Comparison of ENCODE assay signal across 15 mouse cellular contexts in the genomic region with DNA sequence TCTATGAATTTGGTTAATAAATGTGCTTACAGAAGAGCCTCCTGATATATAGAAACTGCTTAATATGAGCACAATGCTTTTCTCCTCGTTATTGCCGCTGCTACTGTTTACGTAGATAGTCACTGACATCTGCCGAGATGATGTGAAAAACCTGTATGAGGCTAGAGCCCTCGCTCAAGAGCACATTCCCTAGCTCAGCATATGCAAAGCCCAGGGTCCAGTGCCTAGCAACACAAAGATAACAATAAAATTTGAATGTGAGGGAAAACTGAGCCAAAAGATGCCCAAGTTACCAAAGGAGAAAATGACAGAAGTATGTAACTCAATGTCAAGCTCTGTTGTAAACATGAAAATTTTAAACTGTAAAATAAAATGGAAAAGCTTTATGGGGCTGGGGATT. TPM values are rescaled to one million over a fixed set of nuclear protein-coding genes. Genes with fewer than 3 reads are reported as not detected.
DNase-seq lines count a peak whose midpoint lies in the region; ATAC-seq lines count a peak whose summit lies in the region.
"Had no signal": no experiment of that assay in that cellular context is flagged by ENCODE, and none has a peak within 500 bp of the region (broad histone marks: within the 10 kb centered on the region; RNA-seq: fewer than 3 reads in every experiment).

No protein-coding gene starts in this region.

- 43% methylated on average over 5 of the region's 5 CpGs for WGBS in heart, embryonic 13.5 days
- 48% methylated on average over 5 of the region's 5 CpGs for WGBS in heart, embryonic 12.5 days
- 61% methylated on average over 5 of the region's 5 CpGs for WGBS in midbrain, embryonic 12.5 days
- WGBS in midbrain, embryonic 11.5 days, result 67% methylated on average over 5 of the region's 5 CpGs
- 43% methylated on average over 5 of the region's 5 CpGs for WGBS in hindbrain, embryonic 14.5 days
- 23% methylated on average over 5 of the region's 5 CpGs for WGBS in neural tube, embryonic 15.5 days

- no peak for DNase-seq in midbrain, embryonic 11.5 days (ENCODE audit: low spot score, missing footprints)
- DNase-seq in hindbrain, embryonic 14.5 days (ENCODE audit: low spot score), result no peak
- no peak for DNase-seq in layer of hippocampus, adult 9-10 months (ENCODE audit: low spot score)
- DNase-seq: cerebellum, postnatal 10 days; kidney, adult 11 months; kidney, postnatal 4 days; right cerebral cortex, postnatal 14 days; thymus, postnatal 14 days had no signal

- H3K27ac ChIP-seq in heart, embryonic 13.5 days (replicated peaks), result no peak overlapping the region
- H3K27ac ChIP-seq in heart, embryonic 12.5 days (ENCODE audit: poor library complexity, severe bottlenecking), result no peak overlapping the region
- H3K27ac ChIP-seq in midbrain, embryonic 12.5 days (replicated peaks), result no peak overlapping the region
- no peak overlapping the region for H3K27ac ChIP-seq in midbrain, embryonic 11.5 days (ENCODE audit: low read depth, low read length)
- no peak overlapping the region for H3K27ac ChIP-seq in hindbrain, embryonic 14.5 days
- no peak overlapping the region for H3K27ac ChIP-seq in neural tube, embryonic 15.5 days (replicated peaks)
- H3K27ac ChIP-seq: embryonic facial prominence, embryonic 13.5 days; lung, embryonic 15.5 days had no signal

- peaks cover 58% of the 10 kb centered on the region for H3K4me1 ChIP-seq in heart, embryonic 13.5 days
- H3K4me1 ChIP-seq in heart, embryonic 12.5 days (replicated peaks), result peaks cover 40% of the 10 kb centered on the region
- peaks cover 48% of the 10 kb centered on the region for H3K4me1 ChIP-seq in midbrain, embryonic 12.5 days
- H3K4me1 ChIP-seq in midbrain, embryonic 11.5 days (ENCODE audit: control insufficient read depth, insufficient read depth, low read length), result peaks cover 34% of the 10 kb centered on the region
- H3K4me1 ChIP-seq in hindbrain, embryonic 14.5 days (replicated peaks; ENCODE audit: control insufficient read depth, insufficient read depth, low read length), result peaks cover 41% of the 10 kb centered on the region
- H3K4me1 ChIP-seq in neural tube, embryonic 15.5 days, result peaks cover 53% of the 10 kb centered on the region

- H3K9me3 ChIP-seq in heart, embryonic 13.5 days, result no peaks in the 10 kb centered on the region
- H3K9me3 ChIP-seq in heart, embryonic 12.5 days (replicated peaks), result no peaks in the 10 kb centered on the region
- H3K9me3 ChIP-seq in midbrain, embryonic 12.5 days, result no peaks in the 10 kb centered on the region
- no peaks in the 10 kb centered on the region for H3K9me3 ChIP-seq in midbrain, embryonic 11.5 days (ENCODE audit: control insufficient read depth, low read length)
- H3K9me3 ChIP-seq in hindbrain, embryonic 14.5 days (ENCODE audit: control insufficient read depth, low read length), result no peaks in the 10 kb centered on the region
- H3K9me3 ChIP-seq in neural tube, embryonic 15.5 days (replicated peaks), result no peaks in the 10 kb centered on the region
- H3K9me3 ChIP-seq: embryonic facial prominence, embryonic 13.5 days; lung, embryonic 15.5 days had no signal

- no peak overlapping the region for H3K4me3 ChIP-seq in heart, embryonic 13.5 days
- no peak overlapping the region for H3K4me3 ChIP-seq in heart, embryonic 12.5 days
- H3K4me3 ChIP-seq in midbrain, embryonic 12.5 days, result no peak overlapping the region
- H3K4me3 ChIP-seq in midbrain, embryonic 11.5 days (ENCODE audit: low read depth, low read length), result no peak overlapping the region
- no peak overlapping the region for H3K4me3 ChIP-seq in hindbrain, embryonic 14.5 days (replicated peaks; ENCODE audit: low read length)
- H3K4me3 ChIP-seq in neural tube, embryonic 15.5 days (replicated peaks), result no peak overlapping the region
- H3K4me3 ChIP-seq: embryonic facial prominence, embryonic 13.5 days; lung, embryonic 15.5 days had no signal

- no peaks in the 10 kb centered on the region for H3K27me3 ChIP-seq in heart, embryonic 13.5 days (replicated peaks)
- no peaks in the 10 kb centered on the region for H3K27me3 ChIP-seq in heart, embryonic 12.5 days (replicated peaks)
- H3K27me3 ChIP-seq in midbrain, embryonic 12.5 days, result no peaks in the 10 kb centered on the region
- H3K27me3 ChIP-seq in midbrain, embryonic 11.5 days (ENCODE audit: control insufficient read depth, insufficient read depth, low read length), result no peaks in the 10 kb centered on the region
- H3K27me3 ChIP-seq in hindbrain, embryonic 14.5 days (ENCODE audit: control insufficient read depth, insufficient read depth, low read length), result no peaks in the 10 kb centered on the region
- H3K27me3 ChIP-seq in neural tube, embryonic 15.5 days (replicated peaks), result no peaks in the 10 kb centered on the region
- H3K27me3 ChIP-seq: embryonic facial prominence, embryonic 13.5 days; lung, embryonic 15.5 days had no signal

- peak overlapping the region; percentile 37 for H3K4me2 ChIP-seq in heart, embryonic 13.5 days
- H3K4me2 ChIP-seq in heart, embryonic 12.5 days, result no peak overlapping the region; the same call in 1 of the 2 replicates
- H3K4me2 ChIP-seq in midbrain, embryonic 12.5 days (replicated peaks), result 0 out of 2 replicates have a peak overlapping the region, but pooled peaks have one; percentile 9
- H3K4me2 ChIP-seq in midbrain, embryonic 11.5 days, result no peak overlapping the region
- H3K4me2 ChIP-seq in hindbrain, embryonic 14.5 days (replicated peaks), result peak overlapping the region; percentile 33
- peak overlapping the region; percentile 24; the same call in 1 of the 2 replicates for H3K4me2 ChIP-seq in neural tube, embryonic 15.5 days
- H3K4me2 ChIP-seq: embryonic facial prominence, embryonic 13.5 days; lung, embryonic 15.5 days had no signal

- no peak for ATAC-seq in heart, embryonic 13.5 days (ENCODE audit: extremely low read depth, insufficient number of reproducible peaks, low FRiP score, low TSS enrichment)
- ATAC-seq in heart, embryonic 12.5 days (ENCODE audit: insufficient number of reproducible peaks, low FRiP score), result no peak
- no peak for ATAC-seq in midbrain, embryonic 12.5 days (ENCODE audit: low FRiP score, low read depth)
- no peak for ATAC-seq in midbrain, embryonic 11.5 days (ENCODE audit: low FRiP score)
- no peak for ATAC-seq in hindbrain, embryonic 14.5 days (ENCODE audit: low FRiP score)
- no peak for ATAC-seq in neural tube, embryonic 15.5 days (ENCODE audit: low FRiP score)
- ATAC-seq: CD4-positive, CD25-positive, alpha-beta regulatory T cell, adult 4 months had no signal

- no peak overlapping the region for H3K9ac ChIP-seq in heart, embryonic 13.5 days
- H3K9ac ChIP-seq in heart, embryonic 12.5 days, result no peak overlapping the region
- no peak overlapping the region for H3K9ac ChIP-seq in midbrain, embryonic 12.5 days (replicated peaks)
- H3K9ac ChIP-seq in midbrain, embryonic 11.5 days (ENCODE audit: low read length), result no peak overlapping the region
- H3K9ac ChIP-seq in hindbrain, embryonic 14.5 days, result no peak overlapping the region
- no peak overlapping the region for H3K9ac ChIP-seq in neural tube, embryonic 15.5 days (replicated peaks)
- H3K9ac ChIP-seq: embryonic facial prominence, embryonic 13.5 days; lung, embryonic 15.5 days had no signal

- H3K36me3 ChIP-seq in heart, embryonic 13.5 days, result no peaks in the 10 kb centered on the region
- H3K36me3 ChIP-seq in heart, embryonic 12.5 days, result no peaks in the 10 kb centered on the region
- H3K36me3 ChIP-seq in midbrain, embryonic 12.5 days, result no peaks in the 10 kb centered on the region
- no peaks in the 10 kb centered on the region for H3K36me3 ChIP-seq in midbrain, embryonic 11.5 days (ENCODE audit: control insufficient read depth, insufficient read depth, low read length)
- H3K36me3 ChIP-seq in hindbrain, embryonic 14.5 days (replicated peaks; ENCODE audit: control insufficient read depth, insufficient read depth), result no peaks in the 10 kb centered on the region
- H3K36me3 ChIP-seq in neural tube, embryonic 15.5 days, result no peaks in the 10 kb centered on the region
- H3K36me3 ChIP-seq: embryonic facial prominence, embryonic 13.5 days; lung, embryonic 15.5 days had no signal

RNA-seq across cellular contexts. Expression of gene Kif1b, which starts 4.0 kb away (rescaled TPM):
- 37.8 and 39.9 TPM in 2 replicates for polyA plus RNA-seq in heart, embryonic 13.5 days (2015; fragmentation: Nextera tagmentation; extraction: Ambion mirVana)
- 60.1 and 62.9 TPM in 2 replicates for polyA plus RNA-seq in heart, embryonic 12.5 days (2016; fragmentation: Nextera tagmentation; extraction: Ambion mirVana)
- polyA plus RNA-seq in midbrain, embryonic 12.5 days (2016; fragmentation: Nextera tagmentation; extraction: Ambion mirVana), result 141 and 144 TPM in 2 replicates
- polyA plus RNA-seq in midbrain, embryonic 11.5 days (2014; fragmentation: Nextera tagmentation; extraction: Ambion mirVana), result 94.6 and 95.0 TPM in 2 replicates
- polyA plus RNA-seq in hindbrain, embryonic 14.5 days (2014; fragmentation: Nextera tagmentation; extraction: Ambion mirVana), result 188 and 194 TPM in 2 replicates
- 102 and 121 TPM in 2 replicates for polyA plus RNA-seq in neural tube, embryonic 15.5 days (2015; fragmentation: Nextera tagmentation; extraction: Ambion mirVana)

Comparison
In these comparisons a context has a peak if more than half of its experiments do, and no peak if none do; other contexts are left out.
1. H3K4me2 ChIP-seq: peak in heart, embryonic 13.5 days (single experiment), midbrain, embryonic 12.5 days (single experiment), hindbrain, embryonic 14.5 days (single experiment) and neural tube, embryonic 15.5 days (single experiment); none in heart, embryonic 12.5 days (single experiment) and midbrain, embryonic 11.5 days (single experiment).